Mouse (Mus musculus) embryo, embryonic 10.5 days (tissue): ENCODE data around the gene 4930402F06Rik.

Experiments used
- DNase-seq: peaks from one replicate; pipeline ENCODE4 v3.0.0-alpha.2; 2015; ENCODE audit warnings: low spot score

Gene 4930402F06Rik

DNA sequence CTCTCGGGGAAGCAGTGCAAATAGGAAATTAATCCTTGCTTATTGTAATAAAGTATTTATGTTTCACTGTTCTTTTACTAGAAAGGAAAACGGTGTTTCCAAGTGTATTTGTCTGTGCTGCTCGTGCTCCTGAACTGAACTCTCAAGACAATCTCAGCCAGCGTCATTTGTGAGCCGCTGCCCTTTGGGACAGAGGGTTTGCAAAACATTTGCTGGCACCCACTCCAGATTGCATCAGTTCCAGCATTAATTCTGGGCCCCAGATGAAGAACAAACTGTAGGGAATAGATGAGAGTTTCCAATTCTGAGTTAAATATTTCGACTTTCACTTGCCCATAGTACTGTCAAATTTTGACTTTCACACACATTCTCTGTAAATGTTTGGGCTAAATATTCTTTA lies 58.3 kb downstream of the 4930402F06Rik start:
- DNase-seq: no peak

DNA sequence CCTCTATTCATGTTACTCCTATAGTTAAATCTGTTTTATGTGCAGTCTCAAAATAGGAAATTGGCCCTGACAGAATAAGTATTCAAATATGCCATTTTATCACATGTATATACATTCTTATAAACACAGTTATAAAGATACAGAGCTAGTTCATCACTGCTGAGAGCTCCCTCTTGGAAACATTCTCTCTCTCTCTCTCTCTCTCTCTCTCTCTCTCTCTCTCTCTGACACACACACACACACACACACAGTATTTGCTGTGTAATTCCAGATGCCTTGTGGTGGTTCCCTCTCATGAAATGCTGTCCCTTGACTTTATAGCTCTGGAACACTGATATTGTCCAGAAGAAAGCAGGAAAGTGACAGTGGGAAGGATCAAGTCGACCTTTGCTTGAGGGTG lies 58.9 kb downstream of the 4930402F06Rik start:
- DNase-seq: no peak

GRCm38 (mm10) chr2:35337419-35337818 lies 59.6 kb downstream of the 4930402F06Rik start:
- peak; percentile 34 for DNase-seq

DNA sequence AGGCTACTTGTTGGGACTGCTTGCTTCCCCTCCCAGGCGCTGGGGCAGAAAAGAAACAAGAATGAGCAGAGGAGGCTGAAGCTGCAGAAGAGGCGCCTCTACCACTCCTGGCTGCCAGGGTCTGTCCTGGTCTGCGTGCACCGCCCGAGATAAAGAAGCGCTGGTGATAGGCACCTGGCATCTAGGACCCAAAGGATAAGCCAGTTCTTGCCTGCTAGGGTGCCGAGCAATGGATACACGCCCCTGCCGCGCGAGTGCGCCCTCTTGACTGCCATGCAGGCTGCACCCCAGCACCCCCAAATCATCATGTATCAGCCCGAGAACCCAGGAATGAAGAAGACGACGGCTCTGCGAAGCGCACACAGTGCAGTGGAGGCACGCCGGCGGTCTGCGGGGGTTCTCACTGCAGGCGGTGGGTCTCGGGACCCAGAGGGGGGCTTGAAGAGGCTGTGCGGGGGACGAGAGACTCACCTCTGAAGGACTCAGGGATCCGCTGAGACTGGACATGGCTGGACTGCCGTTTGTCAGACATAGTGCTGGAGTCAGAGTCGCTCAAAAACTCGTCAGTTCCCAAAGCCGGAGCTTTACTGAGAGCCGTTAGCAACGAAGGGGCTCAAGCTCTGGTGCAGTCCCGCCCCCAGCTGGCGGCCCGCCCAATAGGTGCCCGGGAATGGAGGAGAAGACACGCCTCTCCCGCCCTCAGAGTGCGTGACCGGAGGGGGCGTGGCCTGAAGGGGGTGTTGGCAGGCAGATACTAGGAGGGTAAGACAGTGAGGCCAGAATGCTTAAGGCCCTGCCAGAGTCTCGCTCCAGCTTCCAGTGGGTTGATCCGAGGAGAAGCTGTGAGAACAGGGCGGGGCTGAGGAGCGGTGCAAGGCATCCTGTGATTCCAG lies 60.3 kb downstream of the 4930402F06Rik start, which contains the start of gene Stom:
Gene Stom (minus strand): TSS at position 589 of the 893 bp plus-strand sequence.
- peak; percentile 99 for DNase-seq

- DNase-seq: peak; percentile 37
These were observed 61.4 kb downstream of the 4930402F06Rik start for GRCm38 (mm10) chr2:35335620-35336019.

GRCm38 (mm10) chr2:35333670-35334069 lies 63.3 kb downstream of the 4930402F06Rik start:
- DNase-seq: no peak

DNA sequence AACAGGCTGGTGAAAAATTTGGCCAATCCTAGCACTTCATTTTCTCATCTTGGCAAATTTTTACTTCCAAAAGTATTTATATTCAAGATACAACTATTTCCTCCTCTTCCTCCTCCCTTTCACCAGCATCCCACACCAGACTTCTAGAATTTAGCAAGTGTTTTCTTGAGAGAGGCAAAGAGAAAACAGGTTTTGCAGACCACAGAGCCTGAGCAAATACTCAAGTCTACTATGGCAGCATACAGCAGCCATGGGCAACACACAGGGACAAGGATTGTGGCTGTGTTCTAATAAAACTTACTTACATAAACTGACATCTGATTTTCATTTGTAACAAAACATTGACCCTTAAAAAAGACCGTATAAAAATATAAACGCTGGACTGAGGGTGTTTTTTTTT lies 65.8 kb downstream of the 4930402F06Rik start:
- no peak for DNase-seq

- no peak for DNase-seq
These were observed 67.9 kb downstream of the 4930402F06Rik start for GRCm38 (mm10) chr2:35329061-35329460.

- DNase-seq: no peak
These were observed 68.7 kb downstream of the 4930402F06Rik start for GRCm38 (mm10) chr2:35328064-35328792.

DNA sequence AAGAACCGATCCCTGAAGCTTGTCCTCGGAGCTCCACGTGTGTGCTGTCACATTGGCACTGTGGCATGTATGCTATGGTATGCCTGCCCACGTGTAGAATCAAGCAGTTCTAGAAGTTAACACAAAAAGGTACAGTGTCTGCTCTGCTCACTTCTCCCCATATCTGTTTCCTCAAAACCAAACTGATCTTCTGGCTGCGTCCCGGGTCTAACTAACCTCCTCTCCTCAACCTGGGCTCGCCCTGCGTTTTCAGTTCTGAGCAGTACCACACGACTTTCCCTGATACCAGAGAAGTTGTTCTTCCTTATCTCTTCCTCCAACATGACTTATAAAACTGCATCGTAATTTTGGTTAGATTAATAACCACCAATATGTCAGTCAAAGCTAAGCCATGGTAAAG lies 69.4 kb downstream of the 4930402F06Rik start:
- no peak for DNase-seq

DNA sequence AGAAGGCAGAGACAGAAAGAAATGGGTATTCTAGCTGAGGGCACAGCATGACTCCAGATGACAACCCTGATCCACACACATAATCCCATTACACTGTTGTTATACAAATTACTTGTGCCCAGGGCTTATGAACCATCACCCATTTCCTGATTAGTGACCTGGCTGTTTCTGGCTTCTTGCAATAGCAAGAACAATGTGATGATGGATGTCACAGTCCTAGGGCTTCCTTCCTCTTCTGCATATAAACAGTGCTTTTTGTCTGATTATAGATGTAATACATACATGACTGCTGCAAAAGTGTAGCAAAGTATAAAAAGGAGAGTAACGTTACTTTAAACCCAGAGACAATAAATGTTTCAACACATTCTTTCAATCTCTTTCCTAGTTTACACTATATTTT lies 70.0 kb downstream of the 4930402F06Rik start:
- no peak for DNase-seq

DNA sequence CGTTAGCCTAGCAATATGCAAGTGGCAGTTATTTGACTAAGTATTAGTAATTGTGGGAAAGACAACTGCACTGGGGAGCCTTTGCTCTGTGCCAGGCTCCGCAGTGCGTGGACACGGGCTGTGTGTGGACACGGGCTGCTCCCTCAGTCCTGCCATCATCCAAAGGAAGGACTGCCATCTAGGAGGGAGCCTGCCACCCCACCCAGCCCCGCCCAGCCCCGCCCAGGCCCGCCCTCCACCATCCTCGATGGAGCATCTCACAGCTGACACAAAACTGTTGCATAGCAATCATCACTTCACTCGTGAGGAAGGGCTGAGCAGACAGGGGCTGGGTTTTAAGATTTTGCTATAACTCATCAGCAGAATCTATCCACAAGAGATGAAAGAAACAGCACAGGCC lies 71.0 kb downstream of the 4930402F06Rik start:
- no peak for DNase-seq
